In genomic region chr13:54303071-54303924, GRCm38 (mm10) we compare ENCODE assay signal across 8 mouse cellular contexts.
DNase-seq lines count a peak whose midpoint lies in the region; ATAC-seq and TF ChIP-seq lines count a peak whose summit lies in the region.

No protein-coding gene starts in this region.

- peak; percentile 37; the same call in 1 of the 2 replicates for TF ChIP-seq CTCF in kidney, postnatal 0 days (IDR thresholded peaks at IDR 0.05; ENCODE audit: low read depth)

- peak; percentile 87 for DNase-seq in 416B (ENCODE audit: low read depth)
- DNase-seq in adrenal gland, postnatal 4 days (ENCODE audit: low spot score in 2 of 2), result peak; percentile 37 to 56
- peak; percentile 43 for DNase-seq in fibroblast of lung, adult 2 months (ENCODE audit: low read depth)
- DNase-seq in kidney, postnatal 0 days (ENCODE audit: low spot score), result peak; percentile 95
- peak; percentile 79 for DNase-seq in liver, embryonic 11.5 days (ENCODE audit: low spot score)
- peak; percentile 82 for DNase-seq in testis, postnatal 10 days (ENCODE audit: low spot score)

- peaks cover 36% of the 10 kb centered on the region for H3K4me1 ChIP-seq in heart, embryonic 13.5 days
- H3K4me1 ChIP-seq in kidney, postnatal 0 days (replicated peaks; ENCODE audit: insufficient read depth, low read length), result peaks cover 11% of the 10 kb centered on the region
- peaks cover 3% of the 10 kb centered on the region; the same call in 1 of the 2 replicates for H3K4me1 ChIP-seq in liver, embryonic 11.5 days (replicated peaks; ENCODE audit: control insufficient read depth, insufficient read depth, low read length)
- peaks cover 20% of the 10 kb centered on the region for H3K4me1 ChIP-seq in neural tube, embryonic 12.5 days

- 0% methylated on average over 54 of the region's 54 CpGs for WGBS in heart, embryonic 13.5 days
- under 1% methylated on average over 52 of the region's 54 CpGs for WGBS in kidney, postnatal 0 days
- 0% methylated on average over 52 of the region's 54 CpGs for WGBS in liver, embryonic 11.5 days
- WGBS in neural tube, embryonic 12.5 days, result under 1% methylated on average over 52 of the region's 54 CpGs

- H3K4me2 ChIP-seq in heart, embryonic 13.5 days, result peak overlapping the region; percentile 81
- H3K4me2 ChIP-seq in kidney, postnatal 0 days (ENCODE audit: low read length), result peak overlapping the region; percentile 96
- H3K4me2 ChIP-seq in liver, embryonic 11.5 days, result peak overlapping the region; percentile 90
- peak overlapping the region; percentile 79 for H3K4me2 ChIP-seq in neural tube, embryonic 12.5 days (replicated peaks)

- H3K4me3 ChIP-seq in heart, embryonic 13.5 days, result peak overlapping the region; percentile 89
- H3K4me3 ChIP-seq in kidney, postnatal 0 days (replicated peaks; ENCODE audit: low read depth, low read length), result peak overlapping the region; percentile 84
- peak overlapping the region; percentile 71 for H3K4me3 ChIP-seq in liver, embryonic 11.5 days (ENCODE audit: low read depth, low read length)
- peak overlapping the region; percentile 76 for H3K4me3 ChIP-seq in neural tube, embryonic 12.5 days

- H3K27me3 ChIP-seq in heart, embryonic 13.5 days (replicated peaks), result peaks cover 14% of the 10 kb centered on the region; the same call in 1 of the 2 replicates
- no peaks in the 10 kb centered on the region for H3K27me3 ChIP-seq in kidney, postnatal 0 days (ENCODE audit: insufficient read depth, low read length)
- H3K27me3 ChIP-seq in liver, embryonic 11.5 days (replicated peaks; ENCODE audit: control insufficient read depth, insufficient read depth, low read length), result peaks cover 27% of the 10 kb centered on the region
- H3K27me3 ChIP-seq in neural tube, embryonic 12.5 days (replicated peaks), result no peaks in the 10 kb centered on the region

- ATAC-seq in heart, embryonic 13.5 days (ENCODE audit: extremely low read depth, insufficient number of reproducible peaks, low FRiP score, low TSS enrichment), result peak; percentile 65
- ATAC-seq in kidney, postnatal 0 days (replicated peaks; ENCODE audit: low FRiP score, low read depth), result peak; percentile 83
- ATAC-seq in liver, embryonic 11.5 days (replicated peaks; ENCODE audit: low FRiP score), result peak; percentile 72
- ATAC-seq in neural tube, embryonic 12.5 days (ENCODE audit: low FRiP score, low read depth), result peak; percentile 84

- H3K9me3 ChIP-seq in heart, embryonic 13.5 days, result no peaks in the 10 kb centered on the region
- no peaks in the 10 kb centered on the region for H3K9me3 ChIP-seq in kidney, postnatal 0 days (replicated peaks; ENCODE audit: low read length)
- no peaks in the 10 kb centered on the region for H3K9me3 ChIP-seq in liver, embryonic 11.5 days (ENCODE audit: control insufficient read depth, low read length)
- H3K9me3 ChIP-seq in neural tube, embryonic 12.5 days, result no peaks in the 10 kb centered on the region

- H3K36me3 ChIP-seq in heart, embryonic 13.5 days, result no peaks in the 10 kb centered on the region
- no peaks in the 10 kb centered on the region for H3K36me3 ChIP-seq in kidney, postnatal 0 days (ENCODE audit: insufficient read depth, low read length)
- no peaks in the 10 kb centered on the region for H3K36me3 ChIP-seq in liver, embryonic 11.5 days (ENCODE audit: control insufficient read depth, insufficient read depth, low read length)
- H3K36me3 ChIP-seq in neural tube, embryonic 12.5 days, result no peaks in the 10 kb centered on the region

- peak overlapping the region; percentile 98 for H3K27ac ChIP-seq in heart, embryonic 13.5 days (replicated peaks)
- peak overlapping the region; percentile 100 for H3K27ac ChIP-seq in kidney, postnatal 0 days
- peak overlapping the region; percentile 94 for H3K27ac ChIP-seq in liver, embryonic 11.5 days (ENCODE audit: low read depth, low read length)
- H3K27ac ChIP-seq in neural tube, embryonic 12.5 days, result peak overlapping the region; percentile 98

- peak overlapping the region; percentile 96 for H3K9ac ChIP-seq in heart, embryonic 13.5 days
- H3K9ac ChIP-seq in kidney, postnatal 0 days (ENCODE audit: low read depth, low read length), result peak overlapping the region; percentile 98
- peak overlapping the region; percentile 74 for H3K9ac ChIP-seq in liver, embryonic 11.5 days (ENCODE audit: low read depth, low read length)
- H3K9ac ChIP-seq in neural tube, embryonic 12.5 days, result peak overlapping the region; percentile 98

Comparison
In these comparisons a context has a peak if more than half of its experiments do, and no peak if none do; other contexts are left out.
1. Peak in every context shown above with its lines: DNase-seq, ATAC-seq, H3K4me3 ChIP-seq and H3K27ac ChIP-seq.
2. DNase-seq: peak in every context shown above with its lines; median percentile 95 in kidney, postnatal 0 days; 87 in 416B; 82 in testis, postnatal 10 days; 79 in liver, embryonic 11.5 days; 46 in adrenal gland, postnatal 4 days; 43 in fibroblast of lung, adult 2 months.